Mouse (Mus musculus): ENCODE measurements around the gene Itga9.

DNA sequence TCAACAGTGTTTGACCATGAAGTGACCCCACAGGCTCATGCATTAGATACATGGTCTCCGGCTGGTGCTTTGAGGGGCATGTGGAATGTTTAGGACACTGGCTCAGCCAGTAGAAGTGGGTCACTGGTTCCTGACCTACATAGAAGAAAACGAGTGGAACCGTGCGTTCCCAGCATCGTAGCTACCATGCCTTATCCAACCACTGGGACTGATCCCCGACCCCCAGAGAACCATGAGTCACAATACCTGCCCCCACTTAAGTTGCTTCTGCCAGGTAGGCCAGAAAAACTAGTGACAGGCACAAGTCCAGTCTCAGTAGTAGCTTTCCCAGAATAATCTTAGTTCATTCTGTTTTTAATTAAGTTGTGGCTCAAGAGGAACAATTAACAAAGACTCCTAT lies 121.8 kb downstream of the Itga9 start:
- TF ChIP-seq CTCF (IDR thresholded peaks at IDR 0.05; ENCODE audit: borderline replicate concordance, control insufficient read depth, extremely low read depth, insufficient read depth, low read length, poor library complexity): no peak
- no peak for TF ChIP-seq POLR2A (IDR thresholded peaks at IDR 0.05; ENCODE audit: control insufficient read depth, extremely low read depth, insufficient read depth, low read length, poor library complexity)

All from thymus, adult 2 months (tissue).